Mouse (Mus musculus) ES-Bruce4 (cell line): Measurements from ENCODE around the gene Lrrc26.

Experiments used
- CTCF ChIP-seq: IDR thresholded peaks from one replicate; pipeline ENCODE4 v1.8.1; 2011; ENCODE audit warnings: low read depth, low read length
- EP300 ChIP-seq: IDR thresholded peaks from 2 replicates; pipeline ENCODE4 v1.6.1; 2011; ENCODE audit warnings: low read depth, low read length; ENCODE audit not compliant: insufficient read depth
- POLR2A ChIP-seq: IDR thresholded peaks from one replicate; pipeline ENCODE4 v1.8.1; 2011; ENCODE audit warnings: low read length; ENCODE audit not compliant: insufficient read depth

DNA sequence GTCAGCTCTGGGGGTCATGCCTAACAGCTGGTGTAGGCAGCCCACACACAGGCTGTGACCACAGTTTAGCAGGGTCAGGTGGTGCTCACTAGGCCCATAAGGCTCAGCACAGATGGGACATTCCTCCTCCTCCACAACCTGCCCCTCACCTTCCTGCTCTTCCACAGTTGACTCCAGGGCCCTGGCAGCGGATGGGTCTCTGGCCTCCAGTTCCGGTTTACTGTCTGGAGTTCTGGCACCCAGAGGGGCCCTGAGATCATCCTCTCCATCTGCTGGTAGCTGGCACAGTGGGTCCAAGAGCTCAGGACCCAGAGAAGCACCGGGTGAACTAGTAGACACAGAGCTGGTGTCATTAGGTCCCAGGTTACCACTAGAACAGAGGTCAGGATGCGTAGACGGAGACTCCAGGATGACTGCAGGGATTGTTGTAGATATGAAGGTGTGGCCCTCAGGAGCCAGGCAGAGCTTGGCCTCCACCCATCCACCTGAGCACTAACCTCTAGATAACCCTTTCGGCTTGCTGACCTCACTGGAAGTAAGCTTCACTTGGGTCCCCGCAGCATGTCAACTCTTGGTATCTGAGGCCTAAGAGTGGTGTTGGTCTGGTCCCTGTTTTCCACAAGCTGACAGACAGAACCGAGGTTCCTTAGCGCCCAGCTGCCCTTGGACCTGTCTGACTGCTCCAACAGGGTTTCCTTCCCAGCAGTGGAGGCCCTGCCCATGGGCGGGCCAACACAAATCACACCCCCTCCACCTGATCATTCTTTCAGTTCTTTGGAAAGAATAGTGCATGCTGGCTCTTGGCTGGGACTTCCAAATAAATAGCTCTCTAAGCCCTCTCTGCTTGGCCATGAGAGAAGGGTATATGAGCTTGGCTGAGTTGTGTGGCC is 43.3 kb upstream of the Lrrc26 start, which contains the start of gene AL732309.1:
- TF ChIP-seq CTCF (no peak), POLR2A (no peak), EP300 (no peak)
